Mouse (Mus musculus): Measurements from ENCODE around the gene Gpbar1.

Gpbar1 gene

GRCm38 (mm10) chr1:74318711-74319110 lies 40.4 kb downstream of the Gpbar1 start:
- CTCF ChIA-PET: interaction anchor here in 1 of 4 experiments (1.2 kb wide), 1 partner anchor 9 kb away, joined by 5 read pairs; no protein-coding TSS in a partner anchor

GRCm38 (mm10) chr1:74321396-74321795 lies 43.0 kb downstream of the Gpbar1 start:
- POLR2A ChIA-PET: no interaction called here

More at GRCm38 (mm10) chr1:74318711-74319110, 40.4 kb downstream of the Gpbar1 start:
- POLR2A ChIA-PET: interaction anchor here in 1 of 4 experiments (1.9 kb wide), 1 partner anchor 11 kb away, joined by 8 read pairs; no protein-coding TSS in a partner anchor

DNA sequence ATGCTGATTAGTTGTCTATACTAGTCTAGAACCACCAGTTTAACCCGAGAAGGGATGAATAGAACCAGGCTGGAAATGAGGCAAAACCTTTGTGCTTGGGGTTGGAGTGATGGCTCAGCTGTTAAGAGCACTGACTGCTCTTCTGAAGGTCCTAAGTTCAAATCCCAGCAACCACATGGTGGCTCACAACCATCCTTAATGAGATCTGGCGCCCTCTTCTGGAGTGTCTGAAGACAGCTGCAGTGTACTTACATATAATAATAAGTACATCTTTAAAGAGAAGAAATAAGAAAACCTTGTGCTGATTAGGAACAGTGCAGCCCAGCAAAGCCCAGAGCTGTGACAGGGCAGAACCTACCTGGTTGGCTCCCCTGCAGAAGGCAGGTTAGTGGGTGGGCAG lies 48.6 kb downstream of the Gpbar1 start:
- POLR2A ChIA-PET: interaction anchor here in 1 of 4 experiments (0.9 to 1.8 kb wide), 6 partner anchors 10 to 119 kb away, joined by 3 to 5 read pairs (median 4); partner anchors contain the start of genes Aamp and Pnkd
- CTCF ChIA-PET: interaction anchor here in 3 of 4 experiments (0.6 to 2.2 kb wide), 9 partner anchors 17 to 723 kb away, joined by 3 to 9 read pairs (median 3); partner anchors contain the start of genes Aamp (in 1 of the 3), Catip (in 1 of the 3) and Pnkd (in 1 of the 3)

More at GRCm38 (mm10) chr1:74321396-74321795, 43.0 kb downstream of the Gpbar1 start:
- CTCF ChIA-PET: no interaction called here

All from embryonic stem cell, embryonic (primary cell).